Mouse (Mus musculus) embryo, embryonic 11 days (tissue): Measurements from ENCODE around the gene Sergef.

Experiments used
- DNase-seq: peaks from one replicate; pipeline ENCODE4 v3.0.0-alpha.2; 2015

Sergef gene

GRCm38 (mm10) chr7:46572803-46573594 is 66.6 kb downstream of the Sergef start:
- DNase-seq: peak; percentile 39

GRCm38 (mm10) chr7:46569509-46569908 is 70.1 kb downstream of the Sergef start:
- DNase-seq: peak; percentile 44

GRCm38 (mm10) chr7:46566318-46567007 is 73.1 kb downstream of the Sergef start:
- DNase-seq: no peak

- no peak for DNase-seq
Measured at GRCm38 (mm10) chr7:46565374-46565773, 74.2 kb downstream of the Sergef start.

DNA sequence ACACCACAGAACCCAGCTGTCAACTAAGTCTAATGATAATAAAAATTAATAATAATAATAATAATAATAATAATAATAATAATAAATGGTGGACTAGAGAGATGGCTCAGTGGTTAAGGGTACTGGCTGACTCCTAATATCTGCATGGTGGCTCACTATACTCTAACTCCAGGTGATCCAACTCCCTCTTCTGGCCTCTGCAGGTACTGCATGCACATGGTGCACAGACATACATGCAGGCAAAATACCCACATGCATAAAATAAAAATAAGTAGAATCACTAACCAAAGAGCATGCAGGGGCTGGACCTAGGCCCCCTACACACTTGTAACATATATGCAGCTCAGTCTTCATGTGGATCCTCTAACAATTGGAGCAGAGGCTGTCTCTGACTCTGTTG is 75.8 kb downstream of the Sergef start:
- DNase-seq: no peak

GRCm38 (mm10) chr7:46560061-46560460 is 79.5 kb downstream of the Sergef start:
- no peak for DNase-seq

DNA sequence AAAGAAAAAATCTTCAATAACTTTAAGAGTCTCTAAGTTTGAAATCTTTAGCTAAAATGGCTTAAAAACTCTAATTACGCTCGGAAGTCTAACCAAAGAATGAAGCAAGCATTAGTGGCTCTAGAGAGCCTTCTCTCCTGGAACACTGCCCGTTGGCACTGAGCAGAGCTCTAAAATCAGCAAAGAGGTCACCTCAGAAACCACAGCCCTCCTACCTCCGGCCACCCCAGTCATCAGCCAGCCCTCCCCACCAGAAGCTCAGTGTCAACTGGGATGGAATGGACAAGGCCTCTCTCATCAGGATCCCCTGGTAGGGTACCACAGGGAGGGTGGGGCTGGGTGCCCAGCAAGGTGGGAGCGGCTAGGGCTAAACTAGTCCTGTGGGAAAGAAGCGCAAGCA is 80.0 kb downstream of the Sergef start:
- no peak for DNase-seq

- DNase-seq: no peak
Measured at GRCm38 (mm10) chr7:46559006-46559405, 80.6 kb downstream of the Sergef start.

- no peak for DNase-seq
Measured at GRCm38 (mm10) chr7:46557996-46558395, 81.6 kb downstream of the Sergef start.

- DNase-seq: no peak
Measured at GRCm38 (mm10) chr7:46557387-46557786, 82.2 kb downstream of the Sergef start.

GRCm38 (mm10) chr7:46556358-46557118 is 83.1 kb downstream of the Sergef start:
- peak; percentile 57 for DNase-seq

GRCm38 (mm10) chr7:46555731-46556130 is 83.9 kb downstream of the Sergef start:
- no peak for DNase-seq

DNA sequence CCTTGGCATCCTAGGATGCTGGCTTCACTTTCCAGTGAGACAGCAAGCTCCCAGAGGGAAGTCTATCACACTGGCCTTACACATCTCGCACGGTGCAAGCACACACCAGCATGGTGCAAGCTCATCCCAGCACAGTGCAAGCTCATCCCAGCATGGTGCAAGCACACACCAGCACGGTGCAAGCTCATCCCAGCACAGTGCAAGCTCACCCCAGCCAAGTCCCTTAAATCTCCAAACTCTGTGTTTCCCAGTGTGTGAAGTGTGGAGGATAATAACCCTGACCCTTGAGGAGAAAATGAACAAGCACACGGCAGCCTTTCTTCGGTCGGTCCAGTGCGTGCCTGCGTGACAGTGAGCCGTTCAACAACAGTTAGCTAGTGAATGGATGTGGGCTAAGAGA is 84.8 kb downstream of the Sergef start:
- no peak for DNase-seq

- no peak for DNase-seq
Measured at GRCm38 (mm10) chr7:46554003-46554402, 85.6 kb downstream of the Sergef start.

- DNase-seq: peak; percentile 25
Measured at GRCm38 (mm10) chr7:46551935-46552752, 87.5 kb downstream of the Sergef start.

DNA sequence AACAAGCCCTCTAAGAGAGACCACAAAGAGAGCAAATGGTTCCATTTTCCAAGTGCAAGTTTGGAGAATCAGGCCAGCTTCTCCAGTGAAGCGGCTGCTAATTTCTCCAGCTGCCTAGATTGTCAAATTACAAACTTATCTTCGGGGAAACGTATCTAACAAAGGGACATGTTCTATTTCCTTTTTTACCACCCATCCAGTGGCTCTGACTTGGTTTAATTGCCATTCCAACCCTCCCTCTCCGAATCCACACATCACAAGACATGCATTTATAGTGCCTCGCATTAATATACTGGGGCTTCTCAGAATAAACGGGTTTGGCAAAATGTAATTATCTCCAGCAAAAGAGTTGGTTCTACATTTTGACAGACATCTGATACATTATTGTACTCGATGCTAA is 88.4 kb downstream of the Sergef start:
- DNase-seq: no peak

DNA sequence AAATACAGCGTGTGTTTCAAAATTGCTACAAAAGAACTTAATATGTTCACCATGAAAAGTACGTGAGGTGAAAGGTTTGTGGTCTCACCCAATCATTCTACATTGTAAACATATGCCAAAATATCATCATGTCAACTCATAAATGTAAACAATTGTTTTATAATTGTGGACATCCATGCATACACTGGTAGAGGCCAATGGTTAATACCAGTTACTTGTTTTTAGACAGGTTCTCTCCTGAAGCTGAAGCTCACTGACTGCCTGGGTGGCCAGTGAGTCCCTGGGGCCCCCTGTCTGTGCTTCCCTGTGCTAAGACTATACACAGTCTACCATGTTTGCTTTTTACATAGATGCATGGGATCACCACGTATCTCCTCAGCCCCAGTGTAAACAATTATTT is 91.5 kb downstream of the Sergef start:
- no peak for DNase-seq

DNA sequence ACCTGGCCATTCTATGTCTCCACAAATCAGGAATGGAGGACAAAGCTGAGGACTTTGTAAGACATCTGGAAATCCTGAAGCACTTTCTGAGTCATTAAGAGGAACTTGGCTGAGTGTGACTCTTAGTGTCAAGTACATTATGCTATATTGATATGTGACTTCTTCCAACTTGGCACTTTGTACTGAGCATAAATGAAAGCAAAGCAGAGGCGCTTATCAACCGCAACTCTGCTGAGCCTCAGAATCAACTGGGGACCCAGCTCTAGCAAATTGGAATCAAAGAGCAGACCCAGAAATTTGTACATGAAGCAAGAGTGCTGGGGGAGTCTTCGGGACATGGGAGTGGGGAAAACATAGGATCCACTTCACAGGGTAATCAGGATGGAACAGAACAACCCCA is 92.0 kb downstream of the Sergef start:
- DNase-seq: no peak

DNA sequence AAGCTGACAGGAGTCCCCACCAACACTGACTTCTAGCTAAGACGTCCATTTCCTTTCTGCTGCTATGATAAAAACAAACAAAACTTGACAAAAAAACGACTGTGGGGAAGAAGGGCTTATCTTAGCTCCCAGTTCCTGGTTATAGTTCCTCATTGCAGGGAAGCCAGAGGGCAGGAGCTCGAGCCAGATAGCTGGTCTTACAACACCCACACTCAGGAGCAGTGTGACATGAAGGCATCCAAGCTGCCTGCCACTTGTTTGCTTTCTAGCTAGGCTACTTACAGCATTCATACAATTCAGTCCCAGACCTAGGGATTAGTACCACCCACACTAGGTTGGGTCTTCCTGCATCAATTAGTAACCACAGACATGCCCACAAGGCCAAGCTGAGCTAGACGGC is 93.1 kb downstream of the Sergef start:
- DNase-seq: no peak

DNA sequence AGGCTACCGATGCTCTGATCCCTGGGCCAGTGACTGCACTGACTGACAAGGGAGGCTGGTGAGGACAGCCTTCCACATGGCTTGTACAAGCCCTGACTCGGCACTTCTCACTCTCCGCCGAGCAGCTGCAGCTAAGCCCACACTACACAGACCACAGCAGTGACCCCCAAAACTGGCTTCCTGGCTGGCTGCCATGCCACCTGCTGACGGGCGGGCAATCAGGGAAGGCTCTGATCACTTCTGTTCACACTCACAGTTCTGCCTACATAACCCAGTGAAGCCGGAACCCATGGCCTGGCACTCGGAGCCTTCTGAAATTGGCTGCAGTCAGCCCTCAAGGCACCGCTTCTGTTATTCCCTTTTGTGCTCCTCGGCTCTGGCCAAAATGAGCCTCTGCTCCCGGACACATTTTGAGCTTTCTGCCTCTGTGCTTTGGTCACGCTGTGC is 95.4 kb downstream of the Sergef start:
- DNase-seq: no peak

DNA sequence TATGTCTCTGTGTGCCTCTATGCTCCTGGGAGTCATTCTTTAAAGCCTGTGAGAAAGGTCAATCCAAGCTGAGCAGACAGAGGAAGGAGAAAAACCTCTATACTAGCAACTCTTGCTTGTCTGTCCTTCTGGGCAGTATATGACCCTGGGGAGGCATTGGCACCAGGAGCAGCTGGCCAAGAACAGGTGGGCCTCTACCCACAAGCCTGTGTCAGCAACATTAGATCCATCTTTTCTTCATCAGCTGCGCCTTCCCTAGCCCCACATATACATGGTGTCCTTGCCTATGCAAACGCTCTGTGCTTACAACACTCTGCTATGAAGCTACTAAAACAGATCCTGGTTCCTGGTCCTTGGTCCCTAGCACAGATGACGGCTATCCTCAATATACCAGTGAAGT is 97.5 kb downstream of the Sergef start:
- no peak for DNase-seq

DNA sequence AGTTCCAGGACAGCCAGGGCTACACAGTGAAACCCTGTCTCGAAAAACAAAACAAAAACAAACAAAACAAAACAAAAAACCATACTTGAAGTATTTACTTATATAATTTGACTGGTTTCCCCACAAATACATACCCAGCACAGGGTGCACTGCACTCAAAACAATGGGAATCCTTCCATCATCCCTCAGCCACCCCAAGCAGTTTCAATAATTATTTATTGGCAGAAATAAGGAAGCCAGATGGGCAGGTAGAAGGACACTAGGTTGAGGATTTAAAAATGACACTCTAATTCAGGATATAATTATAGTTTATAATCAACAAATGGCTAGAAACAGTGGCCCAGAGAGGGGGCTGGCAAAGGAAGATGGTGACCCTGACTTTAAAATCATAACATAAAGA is 99.0 kb downstream of the Sergef start:
- no peak for DNase-seq
